Mouse (Mus musculus) heart, postnatal 0 days (tissue): ENCODE measurements at regions not wholly inside any gene's neighbourhood (a gene's known extent, or its start where the extent isn't known, plus 50 kb on each side); places are given as distances from the start of the nearest gene placed in this dataset.

Experiments
- CTCF ChIP-seq: IDR thresholded peaks from 2 replicates; pipeline ENCODE4 v1.5.1; 2016; ENCODE audit warnings: antibody characterized with exemption, control low read depth, low read depth
- EP300 ChIP-seq: IDR thresholded peaks from 2 replicates; pipeline ENCODE4 v1.6.1; 2016; ENCODE audit warnings: antibody characterized with exemption, low read depth

DNA sequence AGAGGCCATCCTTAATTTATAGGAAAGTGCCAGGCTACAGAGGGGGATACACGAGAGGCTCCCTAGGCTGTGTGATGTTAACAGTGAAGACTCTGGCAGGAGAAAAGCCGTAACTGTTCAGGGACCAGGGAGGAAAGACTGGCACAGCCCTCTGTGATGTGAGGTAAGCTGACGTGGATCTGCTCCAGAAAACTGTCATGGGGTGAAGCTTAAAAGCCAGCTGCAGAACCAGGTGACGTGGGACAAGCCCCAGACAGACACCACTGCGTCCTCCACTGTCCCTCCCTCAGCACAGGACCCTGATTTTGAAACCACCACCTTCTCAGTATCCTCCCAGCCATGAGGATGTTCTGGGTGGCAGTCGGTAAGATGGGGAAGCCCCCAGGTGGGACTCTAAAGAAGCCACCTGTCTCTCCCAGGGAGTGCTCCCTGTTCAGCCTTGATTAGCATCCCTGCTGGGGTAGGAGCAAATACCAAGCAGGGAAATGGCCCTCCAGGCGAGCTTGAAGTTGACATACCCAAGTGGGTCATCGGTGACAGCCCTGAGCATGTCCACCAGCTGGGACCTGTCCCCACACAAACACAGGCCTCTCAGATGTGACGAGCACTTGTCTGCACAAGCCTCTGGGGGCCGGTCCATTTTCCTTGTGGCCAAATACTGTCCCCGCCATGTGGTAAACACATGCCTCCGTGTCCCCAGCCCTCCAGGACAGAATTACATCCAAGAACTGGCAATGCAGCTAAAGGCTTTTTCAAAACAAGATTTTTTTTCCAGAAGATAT, 104.7 kb upstream of the Ptpn1 start:
- no peak for TF ChIP-seq CTCF
- TF ChIP-seq EP300 = no peak
